Comparison of ENCODE assay signal across 23 mouse cellular contexts in genomic region chr4:89164681-89165080, GRCm38 (mm10). TPM values are rescaled to one million over a fixed set of nuclear protein-coding genes. Genes with fewer than 3 reads are reported as not detected.
DNase-seq lines count a peak whose midpoint lies in the region; ATAC-seq lines count a peak whose summit lies in the region.
"Had no signal": no experiment of that assay in that cellular context is flagged by ENCODE, and none has a peak within 500 bp of the region (broad histone marks: within the 10 kb centered on the region; RNA-seq: fewer than 3 reads in every experiment).

No protein-coding gene starts in this region.

- H3K27me3 ChIP-seq in splenic B cell, adult 2 months (ENCODE audit: control insufficient read depth, insufficient read depth, low read length, poor library complexity, severe bottlenecking) = no peaks in the 10 kb centered on the region
- no peaks in the 10 kb centered on the region for H3K27me3 ChIP-seq in intestine, embryonic 15.5 days (replicated peaks)
- H3K27me3 ChIP-seq: forebrain, embryonic 15.5 days; heart, embryonic 15.5 days had no signal

- H3K36me3 ChIP-seq in splenic B cell, adult 2 months (ENCODE audit: control insufficient read depth, insufficient read depth, low read length, poor library complexity, severe bottlenecking) = peaks cover 4% of the 10 kb centered on the region; the same call in 1 of the 2 replicates
- H3K36me3 ChIP-seq in intestine, embryonic 15.5 days = peaks cover 11% of the 10 kb centered on the region; the same call in 1 of the 2 replicates

- no peak overlapping the region for H3K4me3 ChIP-seq in intestine, embryonic 15.5 days (replicated peaks)
- H3K4me3 ChIP-seq: embryonic facial prominence, embryonic 10.5 days; erythroblast, embryonic 14.5 days; forebrain, embryonic 10.5 days; forebrain, embryonic 15.5 days; heart, adult 2 months; heart, embryonic 15.5 days; hindbrain, embryonic 10.5 days had no signal

- no peak overlapping the region for H3K4me2 ChIP-seq in intestine, embryonic 15.5 days (replicated peaks)
- H3K4me2 ChIP-seq: forebrain, embryonic 15.5 days; heart, embryonic 11.5 days; heart, embryonic 15.5 days had no signal

- 96% methylated on average over 2 of the region's 2 CpGs for WGBS in intestine, embryonic 15.5 days

- no peaks in the 10 kb centered on the region for H3K9me3 ChIP-seq in intestine, embryonic 15.5 days
- H3K9me3 ChIP-seq: embryonic facial prominence, embryonic 10.5 days; forebrain, embryonic 10.5 days; forebrain, embryonic 15.5 days; heart, embryonic 15.5 days; hindbrain, embryonic 10.5 days had no signal

- peak; percentile 56 for ATAC-seq in granulocyte monocyte progenitor cell, adult 5-6 weeks (replicated peaks; ENCODE audit: poor library complexity, severe bottlenecking)
- no peak for ATAC-seq in intestine, embryonic 15.5 days
- ATAC-seq: forebrain, embryonic 15.5 days; hindbrain, embryonic 16.5 days; inflammation-experienced regulatory T-cells, adult 6 months had no signal

- no peaks in the 10 kb centered on the region for H3K4me1 ChIP-seq in intestine, embryonic 15.5 days (replicated peaks)
- H3K4me1 ChIP-seq: embryonic facial prominence, embryonic 10.5 days; forebrain, embryonic 10.5 days; forebrain, embryonic 15.5 days; heart, embryonic 15.5 days; hindbrain, embryonic 10.5 days had no signal

- H3K9ac ChIP-seq in intestine, embryonic 15.5 days = no peak overlapping the region
- H3K9ac ChIP-seq: forebrain, embryonic 15.5 days; heart, embryonic 15.5 days had no signal

- H3K27ac ChIP-seq in intestine, embryonic 15.5 days = no peak overlapping the region
- H3K27ac ChIP-seq: embryonic facial prominence, embryonic 10.5 days; forebrain, embryonic 10.5 days; forebrain, embryonic 15.5 days; heart, adult 2 months; heart, embryonic 15.5 days; hindbrain, embryonic 10.5 days had no signal

- DNase-seq in 416B (ENCODE audit: low read depth) (peak; percentile 75), MEL-GATA-1-ER (ENCODE audit: extremely low read depth, low read depth) (peak; percentile 64)
- peak; percentile 46 for DNase-seq in splenic B cell, adult 2 months (ENCODE audit: low read depth, low spot score)
- DNase-seq in cerebellum, postnatal 36 days = no peak
- no peak for DNase-seq in kidney, postnatal 10 days
- DNase-seq: adrenal gland, postnatal 10 days; cerebellum, adult 11-12 months; cerebellum, adult 9-10 months; cerebellum, postnatal 25 days; gastrocnemius, postnatal 10 days; heart, adult 2 months; heart, postnatal 14 days had no signal

RNA-seq across cellular contexts. Expression of gene Mtap, which starts 27.8 kb away (rescaled TPM):
- total RNA-seq in granulocyte monocyte progenitor cell, adult 5-6 weeks (2014; fragmentation: Nextera tagmentation) = 30.9 and 45.8 TPM in 2 replicates
- total RNA-seq in granulocyte monocyte progenitor cell, adult 5-6 weeks (2017) = 27.0 and 31.7 TPM in 2 replicates
- 53.7 and 60.5 TPM in 2 replicates for polyA plus RNA-seq in intestine, embryonic 15.5 days (2015; fragmentation: Nextera tagmentation; extraction: Ambion mirVana)
- polyA plus RNA-seq: erythroblast, embryonic 14.5 days had no signal

Comparison
In these comparisons a context has a peak if more than half of its experiments do, and no peak if none do; other contexts are left out.
1. DNase-seq: peak in 416B (single experiment), MEL-GATA-1-ER (single experiment) and splenic B cell, adult 2 months (single experiment); none in cerebellum, postnatal 36 days (0 of 2) and kidney, postnatal 10 days (single experiment).